Mouse (Mus musculus): Measurements from ENCODE around the gene Kazald1.

GRCm38 (mm10) chr19:45058841-45059240 lies 16.2 kb upstream of the Kazald1 start:
- TF ChIP-seq POLR2A (IDR thresholded peaks at IDR 0.05; ENCODE audit: insufficient read depth, low read depth, low read length) = no peak
- TF ChIP-seq CTCF (IDR thresholded peaks at IDR 0.05; ENCODE audit: insufficient read depth, low read depth, low read length) = no peak

Data from olfactory bulb, adult 2 months (tissue).